Mouse (Mus musculus) bone marrow macrophage, adult 2 months (primary cell): ENCODE results near the gene Zbtb16.

Experiments
- CTCF ChIP-seq: IDR thresholded peaks from 2 replicates; pipeline ENCODE4 v1.5.1; 2012; ENCODE audit warnings: low read depth, mild to moderate bottlenecking, low read length, moderate library complexity
- POLR2A ChIP-seq: IDR thresholded peaks from 2 replicates; pipeline ENCODE4 v1.6.1; 2012; ENCODE audit warnings: mild to moderate bottlenecking, low read depth, low read length, borderline replicate concordance

DNA sequence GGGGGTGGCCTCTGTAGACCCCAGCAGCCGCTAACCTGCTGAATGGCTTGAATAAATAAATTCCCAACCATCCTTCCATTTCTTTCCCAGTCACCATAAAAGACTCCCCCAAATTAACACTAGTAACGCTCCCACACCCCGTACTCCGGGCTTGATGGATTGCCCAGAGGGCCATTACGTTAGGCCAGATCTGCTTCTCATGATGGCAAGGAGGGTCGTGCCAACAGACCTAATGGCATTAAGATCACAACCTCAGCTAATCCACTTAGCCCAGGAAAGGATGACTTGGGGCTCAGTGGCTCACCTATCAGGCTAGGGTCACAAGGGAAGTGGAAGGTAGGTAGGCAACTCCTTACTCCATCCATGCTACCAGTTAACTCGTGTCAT lies 12.7 kb downstream of the Zbtb16 start:
- TF ChIP-seq CTCF: no peak
- TF ChIP-seq POLR2A: no peak
